Mouse (Mus musculus) G1E (cell line): ENCODE measurements around the gene Ggt5. TPM values are rescaled to one million over a fixed set of nuclear protein-coding genes. Genes with fewer than 3 reads are reported as not detected.

Experiments
- ATAC-seq: 2 replicates; pipeline ENCODE4 v1.8.0; 2016; ENCODE audit warnings: mild to moderate bottlenecking; ENCODE audit not compliant: insufficient number of reproducible peaks, poor library complexity, low FRiP score, severe bottlenecking; ENCODE audit errors: extremely low read depth
- DNase-seq: peaks from one replicate; pipeline ENCODE4 v3.0.0; 2012; ENCODE audit warnings: low spot score
- H3K27me3 ChIP-seq: 2 replicates; pipeline ENCODE4 v1.6.1; 2012; ENCODE audit warnings: mild to moderate bottlenecking, low read length, inconsistent platforms; ENCODE audit not compliant: insufficient read depth
- H3K36me3 ChIP-seq: replicated peaks from 2 replicates; pipeline ENCODE3; 2012; ENCODE audit warnings: mild to moderate bottlenecking, inconsistent platforms
- H3K4me1 ChIP-seq: 2 replicates; pipeline ENCODE4 v1.6.1; 2012; ENCODE audit warnings: low read depth, low read length, inconsistent platforms, mixed read lengths; ENCODE audit not compliant: insufficient read depth
- H3K4me3 ChIP-seq: 2 replicates; pipeline ENCODE4 v1.5.1; 2012; ENCODE audit warnings: low read depth, mild to moderate bottlenecking, inconsistent platforms, low read length, moderate library complexity, mixed read lengths
- H3K9me3 ChIP-seq: replicated peaks from 2 replicates; pipeline ENCODE4 v1.6.1; 2012; ENCODE audit warnings: inconsistent platforms
- CTCF ChIP-seq: IDR thresholded peaks from 2 replicates; pipeline ENCODE4 v1.5.1; 2012; ENCODE audit warnings: low read depth, low read length, inconsistent platforms, mixed read lengths
- GATA1 ChIP-seq: IDR thresholded peaks from 2 replicates; pipeline ENCODE4 v1.6.1; 2012; ENCODE audit warnings: borderline replicate concordance, low read length, inconsistent platforms, mixed read lengths
- GATA2 ChIP-seq: IDR thresholded peaks from 2 replicates; pipeline ENCODE4 v1.6.1; 2012; ENCODE audit warnings: low read depth, low read length, inconsistent platforms, borderline replicate concordance
- POLR2AphosphoS5 ChIP-seq: IDR thresholded peaks from 2 replicates; pipeline ENCODE4 v1.6.1; 2012; ENCODE audit warnings: low read depth, low read length, inconsistent platforms; ENCODE audit not compliant: insufficient replicate concordance
- TAL1 ChIP-seq: conservative IDR thresholded peaks from 2 replicates; pipeline ENCODE4 v1.6.1; 2012; ENCODE audit warnings: low read depth, low read length, inconsistent platforms, mixed read lengths
- polyA plus RNA-seq: library from polyadenylated mRNA; stranded (reverse); fragments of >175 nt; gene quantifications from 2 replicates; pipeline ENCODE4 v1.2.3, GENCODE M21; 2012
- total RNA-seq, 2 experiments: library from RNA; stranded (forward) in 1 of 2; stranded (reverse) in 1 of 2; fragments of 200-1000 nt in 1 of 2; fragments of >200 nt in 1 of 2; fragmentation: Nextera tagmentation in 1 of 2; gene quantifications; 2 replicates each; pipeline ENCODE4 v1.2.3; 2014 to 2017

Gene Ggt5
- total and polyA plus RNA-seq, 3 experiments = 0.22 TPM; not detected in 2

DNA sequence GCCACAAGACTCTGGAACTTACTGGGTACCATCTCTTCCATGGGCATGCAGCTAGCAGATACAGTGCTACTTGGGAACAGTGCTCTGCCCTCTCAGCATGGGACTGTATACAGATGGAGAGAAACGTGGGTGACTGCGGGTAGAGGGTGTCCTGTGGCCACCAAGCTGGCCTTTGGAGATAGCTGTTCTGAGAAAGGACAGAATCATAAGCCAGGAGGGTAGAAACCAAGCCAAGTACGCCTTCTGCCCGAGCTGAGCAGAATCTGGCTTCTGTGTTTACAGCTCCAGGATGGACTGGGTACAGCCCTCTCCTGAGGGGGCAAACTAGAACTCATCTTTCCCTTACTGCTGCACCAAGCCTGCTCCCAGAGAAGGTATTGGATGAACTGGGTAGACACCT, 73.4 kb downstream of the Ggt5 start:
- DNase-seq (no peak), ATAC-seq (no peak)
- TF ChIP-seq POLR2AphosphoS5 = no peak
- no peak for TF ChIP-seq GATA1
- TF ChIP-seq GATA2 = no peak
- H3K4me3 ChIP-seq = no peak overlapping the region
- peaks cover 93% of the 10 kb centered on the region for H3K36me3 ChIP-seq
- peaks cover 20% of the 10 kb centered on the region for H3K4me1 ChIP-seq
- no peaks in the 10 kb centered on the region for H3K9me3 ChIP-seq
- no peaks in the 10 kb centered on the region for H3K27me3 ChIP-seq

DNA sequence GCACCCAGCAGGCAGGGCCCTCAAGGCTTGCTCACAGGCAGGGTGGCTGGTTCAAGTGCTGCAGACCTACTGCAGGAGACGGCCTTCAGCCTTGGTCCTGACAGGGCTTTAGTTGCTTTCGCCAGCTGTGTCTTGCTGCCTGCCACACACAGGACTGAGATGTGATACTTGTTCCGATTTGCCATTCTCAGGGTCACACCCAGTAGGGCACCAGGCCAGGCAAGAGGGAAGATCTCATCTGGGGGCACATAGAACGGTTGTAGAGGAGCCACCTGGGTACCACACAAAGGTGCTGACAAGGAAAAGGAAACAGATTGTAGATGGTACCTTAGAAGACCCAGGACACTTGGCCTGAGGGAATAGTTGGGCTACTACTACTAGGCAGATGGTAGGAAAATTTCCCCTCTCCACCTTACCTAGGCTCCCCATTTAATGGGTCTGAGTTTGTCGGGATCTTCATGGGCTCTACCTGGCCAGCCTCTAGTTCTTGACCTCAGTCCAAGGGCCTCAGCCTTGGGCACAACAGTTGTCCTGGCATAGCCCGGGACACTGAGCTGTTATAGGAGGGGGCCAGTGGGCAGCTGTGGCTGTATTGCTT, 75.6 kb downstream of the Ggt5 start:
- DNase-seq = no peak
- Histone ChIP-seq H3K4me1 (peaks cover 36% of the 10 kb centered on the region), H3K4me3 (no peak overlapping the region), H3K9me3 (no peaks in the 10 kb centered on the region), H3K27me3 (no peaks in the 10 kb centered on the region), H3K36me3 (peaks cover 90% of the 10 kb centered on the region)
- ATAC-seq = no peak
- TF ChIP-seq CTCF (no peak), POLR2AphosphoS5 (no peak), GATA1 (no peak), TAL1 (no peak), GATA2 (no peak)

DNA sequence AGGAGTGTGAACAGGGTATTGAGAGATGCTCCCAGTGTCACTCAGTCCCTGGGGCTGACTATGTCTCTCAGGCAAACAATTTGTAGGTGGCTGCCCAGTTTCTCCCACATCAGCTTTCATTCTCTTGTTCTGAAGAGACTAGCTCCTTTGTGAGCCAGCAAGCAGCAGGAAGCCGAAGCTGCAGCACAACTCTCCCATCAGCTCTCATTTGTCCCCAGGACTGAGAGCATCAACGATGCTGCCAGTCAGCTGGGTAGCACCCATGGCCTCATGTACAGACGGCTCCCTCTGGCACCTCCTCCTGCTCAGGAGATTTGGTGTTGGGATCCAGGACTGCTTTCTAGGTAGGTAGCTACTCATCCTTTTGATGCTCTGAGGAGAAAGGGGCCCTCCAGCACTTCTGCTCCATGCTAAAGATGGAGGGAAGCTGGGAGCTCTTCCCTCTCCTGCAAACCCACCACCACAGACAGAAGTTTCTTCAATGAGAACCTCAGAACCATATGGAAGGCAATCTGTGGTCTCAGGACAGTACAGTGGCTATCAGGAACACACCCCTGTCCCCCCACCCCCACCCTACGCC, 77.4 kb downstream of the Ggt5 start:
- Histone ChIP-seq H3K27me3 (no peaks in the 10 kb centered on the region), H3K9me3 (no peaks in the 10 kb centered on the region), H3K4me3 (peak overlapping the region; percentile 73; the same call in 1 of the 2 replicates), H3K36me3 (peaks cover 90% of the 10 kb centered on the region), H3K4me1 (peaks cover 36% of the 10 kb centered on the region)
- no peak for DNase-seq
- no peak for ATAC-seq
- TF ChIP-seq TAL1 (no peak), GATA1 (no peak), POLR2AphosphoS5 (no peak), GATA2 (no peak), CTCF (no peak)

Other genes starting within 250 kb of the Ggt5 start
- gene Upb1, start 188.2 kb upstream of the Ggt5 start, total RNA-seq (2014; fragmentation: Nextera tagmentation) = not detected in 2 replicates
- 0.17 and 0.27 TPM in 2 replicates for gene Upb1, start 188.2 kb upstream of the Ggt5 start, total RNA-seq (2017)
- not detected in 2 replicates for gene Upb1, start 188.2 kb upstream of the Ggt5 start, polyA plus RNA-seq
- 83.0 and 116 TPM in 2 replicates for gene Snrpd3, start 71.8 kb upstream of the Ggt5 start, total RNA-seq (2014; fragmentation: Nextera tagmentation)
- 50.9 and 51.6 TPM in 2 replicates for gene Snrpd3, start 71.8 kb upstream of the Ggt5 start, total RNA-seq (2017)
- 19.5 and 29.9 TPM in 2 replicates for gene Snrpd3, start 71.8 kb upstream of the Ggt5 start, polyA plus RNA-seq
- gene Gucd1, start 71.4 kb upstream of the Ggt5 start, total RNA-seq (2014; fragmentation: Nextera tagmentation) = 17.0 and 26.1 TPM in 2 replicates
- gene Gucd1, start 71.4 kb upstream of the Ggt5 start, total RNA-seq (2017) = 41.7 and 48.6 TPM in 2 replicates
- 14.5 and 15.8 TPM in 2 replicates for gene Gucd1, start 71.4 kb upstream of the Ggt5 start, polyA plus RNA-seq
- gene Lrrc75b, start 29.0 kb upstream of the Ggt5 start, total RNA-seq (2014; fragmentation: Nextera tagmentation) = not detected in 2 replicates
- 0.05 and 0.06 TPM in 2 replicates for gene Lrrc75b, start 29.0 kb upstream of the Ggt5 start, total RNA-seq (2017)
- not detected in 2 replicates for gene Lrrc75b, start 29.0 kb upstream of the Ggt5 start, polyA plus RNA-seq
- gene Ggt1, start 27.7 kb upstream of the Ggt5 start, total RNA-seq (2014; fragmentation: Nextera tagmentation) = not detected in 2 replicates
- gene Ggt1, start 27.7 kb upstream of the Ggt5 start, total RNA-seq (2017) = not detected in 2 replicates
- 0.12 TPM in 1 of 2 replicates, not detected in the other for gene Ggt1, start 27.7 kb upstream of the Ggt5 start, polyA plus RNA-seq
- gene Susd2, start 54.7 kb downstream of the Ggt5 start, total RNA-seq (2014; fragmentation: Nextera tagmentation) = not detected in 2 replicates
- gene Susd2, start 54.7 kb downstream of the Ggt5 start, total RNA-seq (2017) = 0.05 and 0.06 TPM in 2 replicates
- 0.06 and 0.10 TPM in 2 replicates for gene Susd2, start 54.7 kb downstream of the Ggt5 start, polyA plus RNA-seq
- 96.5 and 108 TPM in 2 replicates for gene Cabin1, start 175.0 kb downstream of the Ggt5 start, total RNA-seq (2014; fragmentation: Nextera tagmentation)
- gene Cabin1, start 175.0 kb downstream of the Ggt5 start, total RNA-seq (2017) = 28.9 and 30.5 TPM in 2 replicates
- gene Cabin1, start 175.0 kb downstream of the Ggt5 start, polyA plus RNA-seq = 74.0 and 78.7 TPM in 2 replicates
- gene Ddt, start 184.1 kb downstream of the Ggt5 start, total RNA-seq (2014; fragmentation: Nextera tagmentation) = 10.8 and 11.9 TPM in 2 replicates
- 73.2 and 74.6 TPM in 2 replicates for gene Ddt, start 184.1 kb downstream of the Ggt5 start, total RNA-seq (2017)
- 74.6 and 108 TPM in 2 replicates for gene Ddt, start 184.1 kb downstream of the Ggt5 start, polyA plus RNA-seq
- gene Gm20441, start 191.6 kb downstream of the Ggt5 start, total RNA-seq (2014; fragmentation: Nextera tagmentation) = not detected in 2 replicates
- not detected in 2 replicates for gene Gm20441, start 191.6 kb downstream of the Ggt5 start, total RNA-seq (2017)
- gene Gm20441, start 191.6 kb downstream of the Ggt5 start, polyA plus RNA-seq = not detected in 2 replicates
- 0.39 TPM in 1 of 2 replicates, not detected in the other for gene Gstt3, start 192.1 kb downstream of the Ggt5 start, total RNA-seq (2014; fragmentation: Nextera tagmentation)
- gene Gstt3, start 192.1 kb downstream of the Ggt5 start, total RNA-seq (2017) = 0.49 and 1.1 TPM in 2 replicates
- gene Gstt3, start 192.1 kb downstream of the Ggt5 start, polyA plus RNA-seq = 0.18 and 0.24 TPM in 2 replicates
- gene Gstt1, start 209.2 kb downstream of the Ggt5 start, total RNA-seq (2014; fragmentation: Nextera tagmentation) = not detected in 2 replicates
- 0.22 and 1.9 TPM in 2 replicates for gene Gstt1, start 209.2 kb downstream of the Ggt5 start, total RNA-seq (2017)
- 0.07 TPM in 1 of 2 replicates, not detected in the other for gene Gstt1, start 209.2 kb downstream of the Ggt5 start, polyA plus RNA-seq
- gene Gstt4, start 233.2 kb downstream of the Ggt5 start, total RNA-seq (2014; fragmentation: Nextera tagmentation) = not detected in 2 replicates
- not detected in 2 replicates for gene Gstt4, start 233.2 kb downstream of the Ggt5 start, total RNA-seq (2017)
- gene Gstt4, start 233.2 kb downstream of the Ggt5 start, polyA plus RNA-seq = not detected in 2 replicates
- 49.2 and 57.0 TPM in 2 replicates for gene Gstt2, start 248.1 kb downstream of the Ggt5 start, total RNA-seq (2014; fragmentation: Nextera tagmentation)
- gene Gstt2, start 248.1 kb downstream of the Ggt5 start, total RNA-seq (2017) = 68.9 and 87.8 TPM in 2 replicates
- 8.7 and 12.2 TPM in 2 replicates for gene Gstt2, start 248.1 kb downstream of the Ggt5 start, polyA plus RNA-seq